Mouse (Mus musculus) hindbrain, embryonic 14.5 days (tissue): ENCODE results near the gene Srebf2. TPM values are rescaled to one million over a fixed set of nuclear protein-coding genes. Genes with fewer than 3 reads are reported as not detected.
A peak's percentile ranks its signal among the peaks of the same experiment; 100 is the strongest.
"Not testable (repeated sequence)": the region's sequence is repeated elsewhere in the genome, so short reads cannot be mapped to it uniquely, and the experiment has no call there.

Experiments used
- ATAC-seq: fragments of 200-750 bp; cut with Nextera tagmentation; 2 replicates; pipeline ENCODE4 v1.8.0; 2017; ENCODE audit warnings: moderate number of reproducible peaks, mild to moderate bottlenecking, moderate TSS enrichment, moderate library complexity; ENCODE audit not compliant: low FRiP score
- DNase-seq: peaks from one replicate; pipeline ENCODE4 v3.0.0-alpha.2; 2015; ENCODE audit warnings: low spot score
- H3K27ac ChIP-seq: fragments of 300-500 bp; sonication (generic); 2 replicates; pipeline ENCODE4 v1.5.1; 2014; ENCODE audit warnings: mild to moderate bottlenecking, moderate library complexity
- H3K27me3 ChIP-seq: fragments of 300-500 bp; sonication (generic); 2 replicates; pipeline ENCODE4 v1.6.1; 2014; ENCODE audit warnings: mild to moderate bottlenecking, low read length, mixed read lengths; ENCODE audit not compliant: control insufficient read depth, insufficient read depth
- H3K36me3 ChIP-seq: fragments of 300-500 bp; sonication (generic); replicated peaks from 2 replicates; pipeline ENCODE4 v1.6.1; 2014; ENCODE audit not compliant: control insufficient read depth, insufficient read depth
- H3K4me1 ChIP-seq: fragments of 300-500 bp; sonication (generic); replicated peaks from 2 replicates; pipeline ENCODE4 v1.6.1; 2014; ENCODE audit warnings: antibody characterized with exemption, low read length, mixed read lengths; ENCODE audit not compliant: control insufficient read depth, insufficient read depth
- H3K4me2 ChIP-seq: fragments of 300-500 bp; sonication (generic); replicated peaks from 2 replicates; pipeline ENCODE4 v1.6.1; 2014; ENCODE audit warnings: mild to moderate bottlenecking, moderate library complexity
- H3K4me3 ChIP-seq: fragments of 300-500 bp; sonication (generic); replicated peaks from 2 replicates; pipeline ENCODE4 v1.5.1; 2014; ENCODE audit warnings: mild to moderate bottlenecking, low read length
- H3K9ac ChIP-seq: fragments of 300-500 bp; sonication (generic); 2 replicates; pipeline ENCODE4 v1.6.1; 2014
- H3K9me3 ChIP-seq: fragments of 300-500 bp; sonication (generic); 2 replicates; pipeline ENCODE4 v1.6.1; 2016; ENCODE audit warnings: low read length; ENCODE audit not compliant: control insufficient read depth
- WGBS: fragments of 180-500 bp; shearing (Covaris S2); extraction: QIAGEN DNeasy Blood & Tissue Kit; methylation state at CpG from one replicate; pipeline ENCODE4 v1.1.7; 2014; 5-methylcytosine and 5-hydroxymethylcytosine counted together
- polyA plus RNA-seq: library from polyadenylated mRNA; unstranded; fragments of >200 nt; fragmentation: Nextera tagmentation; extraction: Ambion mirVana; gene quantifications from 2 replicates; pipeline ENCODE4 v1.2.1, GENCODE M21; 2014

Srebf2 gene
- polyA plus RNA-seq, result 153 and 154 TPM in 2 replicates

GRCm38 (mm10) chr15:82146770-82147610 is at the start of gene Srebf2:
TSS of gene Srebf2 (plus strand) at chr15:82147181.
- Histone ChIP-seq H3K4me1 (peaks cover 30% of the 10 kb centered on the region), H3K9ac (peak within 1 kb of the TSS; percentile 83), H3K4me3 (peak within 1 kb of the TSS; percentile 91), H3K9me3 (no peaks in the 10 kb centered on the region), H3K27ac (peak within 1 kb of the TSS; percentile 99), H3K27me3 (no peaks in the 10 kb centered on the region), H3K36me3 (no peaks in the 10 kb centered on the region), H3K4me2 (peak within 1 kb of the TSS; percentile 88)
- WGBS, result under 1% methylated on average over 68 of the region's 79 CpGs
- peak; percentile 99 for DNase-seq
- ATAC-seq, result peak; percentile 98

GRCm38 (mm10) chr15:82106953-82107555 is 39.9 kb upstream of the Srebf2 start:
- no peak overlapping the region for H3K27ac ChIP-seq
- H3K4me1 ChIP-seq, result no peaks in the 10 kb centered on the region
- ATAC-seq (no peak), DNase-seq (no peak)
- no peaks in the 10 kb centered on the region for H3K9me3 ChIP-seq
- no peak overlapping the region for H3K4me2 ChIP-seq
- WGBS, result 17% methylated on average over 8 of the region's 8 CpGs
- no peaks in the 10 kb centered on the region; the same call in 1 of the 2 replicates for H3K27me3 ChIP-seq
- H3K36me3 ChIP-seq, result no peaks in the 10 kb centered on the region
- H3K4me3 ChIP-seq, result no peak overlapping the region
- no peak overlapping the region for H3K9ac ChIP-seq

- no peak for DNase-seq
- Histone ChIP-seq H3K4me2 (no peak overlapping the region), H3K9ac (no peak overlapping the region), H3K4me1 (no peaks in the 10 kb centered on the region), H3K4me3 (no peak overlapping the region), H3K27me3 (no peaks in the 10 kb centered on the region), H3K36me3 (no peaks in the 10 kb centered on the region), H3K9me3 (no peaks in the 10 kb centered on the region), H3K27ac (no peak overlapping the region)
- 92% methylated on average over 8 of the region's 8 CpGs for WGBS
- ATAC-seq, result no peak
These were observed 26.4 kb upstream of the Srebf2 start for GRCm38 (mm10) chr15:82120544-82120943.

- Histone ChIP-seq H3K4me2 (peak overlapping the region; percentile 95; the same call in 1 of the 2 replicates), H3K4me1 (peaks cover 13% of the 10 kb centered on the region)
- not testable (repeated sequence) for H3K36me3 ChIP-seq, ATAC-seq, H3K9ac ChIP-seq, DNase-seq, H3K9me3 ChIP-seq, H3K4me3 ChIP-seq, H3K27ac ChIP-seq, H3K27me3 ChIP-seq
- WGBS, result 80% methylated on average over 4 of the region's 4 CpGs
These were observed 20.3 kb upstream of the Srebf2 start for GRCm38 (mm10) chr15:82126690-82127089.

- Histone ChIP-seq H3K27me3 (no peaks in the 10 kb centered on the region), H3K4me2 (peak within 1 kb of the TSS; percentile 95), H3K9ac (peak within 1 kb of the TSS; percentile 76), H3K27ac (peak within 1 kb of the TSS; percentile 73), H3K36me3 (peaks cover 3% of the 10 kb centered on the region; the same call in 1 of the 2 replicates), H3K9me3 (no peaks in the 10 kb centered on the region), H3K4me3 (peak within 1 kb of the TSS; percentile 86), H3K4me1 (peaks cover 13% of the 10 kb centered on the region)
- DNase-seq, result peak; percentile 98
- 1% methylated on average over 74 of the region's 74 CpGs for WGBS
- peak; percentile 98 for ATAC-seq
These were observed 19.3 kb upstream of the Srebf2 start, which contains the start of gene Ccdc134 for GRCm38 (mm10) chr15:82127426-82128374. TSS of gene Ccdc134 (plus strand) at chr15:82127922.

GRCm38 (mm10) chr15:82128398-82128797 is 18.6 kb upstream of the Srebf2 start:
- no peak for ATAC-seq
- 0 out of 2 replicates have a peak overlapping the region, but pooled peaks have one; percentile 73 for H3K27ac ChIP-seq

GRCm38 (mm10) chr15:82130599-82130998 is 16.4 kb upstream of the Srebf2 start:
- ATAC-seq (no peak), DNase-seq (no peak)
- no peaks in the 10 kb centered on the region for H3K9me3 ChIP-seq
- H3K27ac ChIP-seq, result no peak overlapping the region
- peaks cover 9% of the 10 kb centered on the region; the same call in 1 of the 2 replicates for H3K36me3 ChIP-seq
- H3K4me1 ChIP-seq, result peaks cover 13% of the 10 kb centered on the region
- no peak overlapping the region for H3K4me3 ChIP-seq
- WGBS, result 66% methylated on average over 7 of the region's 7 CpGs
- no peaks in the 10 kb centered on the region for H3K27me3 ChIP-seq
- H3K9ac ChIP-seq, result no peak overlapping the region
- H3K4me2 ChIP-seq, result no peak overlapping the region

More at GRCm38 (mm10) chr15:82128398-82128797, 18.6 kb upstream of the Srebf2 start:
- H3K36me3 ChIP-seq, result peaks cover 8% of the 10 kb centered on the region; the same call in 1 of the 2 replicates
- DNase-seq, result no peak
- H3K4me1 ChIP-seq, result peaks cover 13% of the 10 kb centered on the region
- peak overlapping the region; percentile 95 for H3K4me2 ChIP-seq
- H3K9me3 ChIP-seq, result no peaks in the 10 kb centered on the region
- no peaks in the 10 kb centered on the region for H3K27me3 ChIP-seq
- WGBS, result 1% methylated on average over 5 of the region's 5 CpGs
- H3K4me3 ChIP-seq, result peak overlapping the region; percentile 86
- H3K9ac ChIP-seq, result peak overlapping the region; percentile 76

- Histone ChIP-seq H3K36me3 (peaks cover 9% of the 10 kb centered on the region; the same call in 1 of the 2 replicates), H3K9me3 (no peaks in the 10 kb centered on the region), H3K9ac (no peak overlapping the region), H3K4me1 (no peaks in the 10 kb centered on the region), H3K27me3 (no peaks in the 10 kb centered on the region), H3K27ac (no peak overlapping the region), H3K4me3 (no peak overlapping the region), H3K4me2 (no peak overlapping the region)
- DNase-seq (no peak), ATAC-seq (no peak)
- WGBS, result 83% methylated on average over 4 of the region's 4 CpGs
These were observed 11.6 kb upstream of the Srebf2 start for GRCm38 (mm10) chr15:82135372-82135771.
